Mouse (Mus musculus) lung, adult 2 months (tissue): Measurements from ENCODE around the gene Vmo1.

Experiments
- CTCF ChIP-seq: fragments of 200-500 bp; IDR thresholded peaks from 2 replicates; pipeline ENCODE4 v1.5.1; 2011; ENCODE audit warnings: mild to moderate bottlenecking, low read length, control low read depth; ENCODE audit not compliant: insufficient read depth
- POLR2A ChIP-seq: fragments of 200-500 bp; IDR thresholded peaks from 2 replicates; pipeline ENCODE4 v1.6.1; 2011; ENCODE audit warnings: low read depth, mild to moderate bottlenecking, control low read depth, low read length, borderline replicate concordance; ENCODE audit errors: extremely low read depth

GRCm38 (mm10) chr11:70465824-70466223 lies 48.6 kb downstream of the Vmo1 start:
- TF ChIP-seq CTCF (no peak), POLR2A (no peak)
